Mouse (Mus musculus) hindbrain, embryonic 16.5 days (tissue): ENCODE results near the gene Tnf. TPM values are rescaled to one million over a fixed set of nuclear protein-coding genes. Genes with fewer than 3 reads are reported as not detected.
A peak's percentile ranks its signal among the peaks of the same experiment; 100 is the strongest.

Experiments used
- ATAC-seq: fragments of 200-750 bp; cut with Nextera tagmentation; 2 replicates; pipeline ENCODE4 v1.8.0; 2017; ENCODE audit warnings: moderate TSS enrichment, moderate library complexity
- H3K27ac ChIP-seq: fragments of 300-500 bp; sonication (generic); 2 replicates; pipeline ENCODE4 v1.5.1; 2014; ENCODE audit warnings: low read depth, mild to moderate bottlenecking, control low read depth, low read length, moderate library complexity
- H3K27me3 ChIP-seq: fragments of 300-500 bp; sonication (generic); replicated peaks from 2 replicates; pipeline ENCODE4 v1.6.1; 2014; ENCODE audit warnings: low read length; ENCODE audit not compliant: control insufficient read depth, insufficient read depth
- H3K36me3 ChIP-seq: fragments of 300-500 bp; sonication (generic); 2 replicates; pipeline ENCODE4 v1.6.1; 2014; ENCODE audit warnings: mild to moderate bottlenecking, low read length, moderate library complexity, mixed read lengths; ENCODE audit not compliant: control insufficient read depth, insufficient read depth
- H3K4me1 ChIP-seq: fragments of 300-500 bp; sonication (generic); 2 replicates; pipeline ENCODE4 v1.6.1; 2014; ENCODE audit warnings: low read depth, low read length; ENCODE audit not compliant: control insufficient read depth, insufficient read depth
- H3K4me2 ChIP-seq: fragments of 300-500 bp; sonication (generic); 2 replicates; pipeline ENCODE4 v1.6.1; 2014; ENCODE audit warnings: mild to moderate bottlenecking, low read length, control low read depth, moderate library complexity
- H3K4me3 ChIP-seq: fragments of 300-500 bp; sonication (generic); 2 replicates; pipeline ENCODE4 v1.5.1; 2014; ENCODE audit warnings: mild to moderate bottlenecking, low read length, control low read depth, moderate library complexity
- H3K9ac ChIP-seq: fragments of 300-500 bp; sonication (generic); 2 replicates; pipeline ENCODE4 v1.6.1; 2014; ENCODE audit warnings: low read depth, mild to moderate bottlenecking, control low read depth, low read length, moderate library complexity
- H3K9me3 ChIP-seq: fragments of 300-500 bp; sonication (generic); 2 replicates; pipeline ENCODE4 v1.6.1; 2014; ENCODE audit warnings: mild to moderate bottlenecking, low read length, moderate library complexity; ENCODE audit not compliant: control insufficient read depth
- WGBS: fragments of 180-500 bp; shearing (Covaris S2); extraction: QIAGEN DNeasy Blood & Tissue Kit; methylation state at CpG from one replicate; pipeline ENCODE4 v1.1.7; 2014; 5-methylcytosine and 5-hydroxymethylcytosine counted together
- polyA plus RNA-seq: library from polyadenylated mRNA; unstranded; fragments of >200 nt; fragmentation: Nextera tagmentation; extraction: Ambion mirVana; gene quantifications from 2 replicates; pipeline ENCODE4 v1.2.1, GENCODE M21; 2015

The Tnf gene
- polyA plus RNA-seq: not detected in 2 replicates

- H3K4me1 ChIP-seq: no peaks in the 10 kb centered on the region
- no peaks in the 10 kb centered on the region for H3K36me3 ChIP-seq
- WGBS: 48% methylated on average over 13 of the region's 13 CpGs
- peaks cover 12% of the 10 kb centered on the region for H3K27me3 ChIP-seq
- ATAC-seq: no peak
- no peak within 1 kb of the TSS for H3K4me2 ChIP-seq
- no peak within 1 kb of the TSS for H3K4me3 ChIP-seq
- H3K27ac ChIP-seq: no peak within 1 kb of the TSS
- H3K9ac ChIP-seq: no peak within 1 kb of the TSS
- no peaks in the 10 kb centered on the region for H3K9me3 ChIP-seq
These were observed at the start of gene Tnf for GRCm38 (mm10) chr17:35201787-35202186. Tnf (minus strand) TSS chr17:35202007.

DNA sequence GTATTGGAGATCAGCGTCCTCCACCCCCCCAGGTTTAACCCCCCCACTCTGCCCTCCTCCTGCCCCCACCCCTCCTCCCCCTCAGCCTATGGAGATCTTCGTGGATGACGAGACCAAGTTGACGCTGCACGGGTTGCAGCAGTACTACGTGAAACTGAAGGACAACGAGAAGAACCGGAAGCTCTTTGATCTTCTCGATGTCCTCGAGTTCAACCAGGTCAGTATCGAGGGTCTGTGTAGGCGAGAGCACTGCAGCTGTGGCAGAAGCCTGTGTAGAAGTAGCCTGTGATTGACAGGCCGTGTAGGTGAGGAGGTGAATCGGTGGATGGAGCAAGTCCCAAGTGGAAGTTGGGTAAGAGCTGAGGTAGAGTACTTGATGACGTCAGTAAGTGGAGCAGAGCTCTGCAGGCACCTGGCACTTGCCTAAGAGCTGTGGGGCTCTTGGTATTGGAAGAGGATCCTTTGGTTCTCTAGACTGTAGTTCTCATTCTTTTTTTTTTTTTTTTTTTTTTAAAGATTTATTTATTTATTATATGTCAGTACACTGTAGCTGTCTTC lies 49.4 kb upstream of the Tnf start:
- no peak for ATAC-seq
- Histone ChIP-seq H3K27ac (no peak overlapping the region), H3K9ac (no peak overlapping the region), H3K36me3 (peaks cover 73% of the 10 kb centered on the region), H3K4me1 (peaks cover 4% of the 10 kb centered on the region), H3K4me3 (no peak overlapping the region), H3K4me2 (no peak overlapping the region), H3K27me3 (no peaks in the 10 kb centered on the region), H3K9me3 (no peaks in the 10 kb centered on the region)
- 80% methylated on average over 15 of the region's 15 CpGs for WGBS

- no peaks in the 10 kb centered on the region for H3K9me3 ChIP-seq
- no peak overlapping the region for H3K4me2 ChIP-seq
- no peak for ATAC-seq
- H3K4me1 ChIP-seq: peaks cover 10% of the 10 kb centered on the region
- no peak overlapping the region; the same call in none of the 2 replicates for H3K9ac ChIP-seq
- no peaks in the 10 kb centered on the region for H3K27me3 ChIP-seq
- H3K4me3 ChIP-seq: no peak overlapping the region
- 88% methylated on average over 3 of the region's 3 CpGs for WGBS
- no peak overlapping the region for H3K27ac ChIP-seq
- H3K36me3 ChIP-seq: peaks cover 78% of the 10 kb centered on the region
These were observed 48.7 kb upstream of the Tnf start for GRCm38 (mm10) chr17:35250348-35251120.

DNA sequence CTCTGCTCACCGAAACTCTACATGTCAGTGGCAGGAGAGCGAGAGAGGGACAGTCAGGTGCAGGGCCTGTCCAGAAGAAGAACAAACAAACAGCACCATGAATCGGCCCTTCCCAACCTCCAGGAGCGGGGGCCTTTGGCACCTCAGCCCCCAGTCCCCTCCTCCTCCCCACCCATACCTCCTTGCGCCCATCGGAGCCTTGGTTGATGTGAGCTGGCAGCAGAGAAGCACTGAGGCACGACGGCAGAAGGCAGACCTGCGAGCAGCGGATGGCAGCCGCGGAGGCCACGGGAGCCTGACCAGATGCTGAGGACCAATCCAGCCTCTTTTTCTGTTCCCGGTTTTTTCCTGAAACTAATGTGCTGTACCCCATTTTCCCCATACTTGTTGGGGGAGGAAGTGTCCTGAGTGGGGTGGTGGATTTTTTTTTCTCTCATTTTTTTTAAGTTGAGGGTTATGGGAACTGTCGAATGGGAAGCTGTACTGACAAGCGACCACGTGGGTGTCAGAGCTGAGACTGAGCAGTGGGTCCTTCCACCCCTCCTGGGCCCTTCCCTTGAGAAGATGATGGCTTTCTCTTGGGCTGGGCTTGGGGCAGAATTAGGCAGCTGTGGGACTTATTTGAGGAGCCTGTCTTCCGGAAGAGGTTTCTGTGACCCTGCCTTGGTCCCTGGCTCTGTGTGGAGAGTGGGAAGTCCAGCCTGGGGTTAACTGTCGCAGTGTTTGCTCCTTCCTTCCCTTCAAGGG lies 47.8 kb upstream of the Tnf start:
- WGBS: 81% methylated on average over 19 of the region's 19 CpGs
- no peak overlapping the region for H3K9ac ChIP-seq
- no peak for ATAC-seq

GRCm38 (mm10) chr17:35248986-35249385 lies 47.2 kb upstream of the Tnf start:
- no peaks in the 10 kb centered on the region for H3K27me3 ChIP-seq
- WGBS: 85% methylated on average over 14 of the region's 14 CpGs
- no peak overlapping the region for H3K27ac ChIP-seq

More for the DNA sequence above, 47.8 kb upstream of the Tnf start:
- H3K9me3 ChIP-seq: no peaks in the 10 kb centered on the region
- no peaks in the 10 kb centered on the region for H3K27me3 ChIP-seq
- no peak overlapping the region for H3K4me2 ChIP-seq
- no peak overlapping the region for H3K27ac ChIP-seq
- H3K4me3 ChIP-seq: no peak overlapping the region
- H3K36me3 ChIP-seq: peaks cover 84% of the 10 kb centered on the region
- peaks cover 19% of the 10 kb centered on the region for H3K4me1 ChIP-seq

DNA sequence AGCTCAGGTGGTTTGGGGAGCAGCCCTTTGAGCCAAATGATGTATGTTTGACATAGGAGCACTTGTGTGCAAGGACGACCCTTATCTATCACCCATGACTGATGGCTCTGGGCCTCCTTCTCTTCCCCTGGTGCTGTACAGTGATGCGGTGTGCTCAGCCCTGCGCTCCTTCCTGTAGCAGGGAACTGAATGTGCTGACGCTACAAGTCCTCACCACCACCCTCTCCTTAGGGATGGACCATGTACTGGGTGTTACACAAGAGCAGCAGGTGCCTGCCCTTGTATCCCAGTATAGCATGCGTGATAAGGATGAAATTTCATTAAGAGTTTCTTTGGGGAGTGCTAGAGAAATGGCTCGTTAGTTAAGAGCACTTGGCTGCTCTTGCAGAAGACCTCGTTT lies 45.3 kb upstream of the Tnf start:
- peaks cover 32% of the 10 kb centered on the region for H3K4me1 ChIP-seq
- WGBS: 82% methylated on average over 7 of the region's 7 CpGs
- H3K4me3 ChIP-seq: no peak overlapping the region
- peaks cover 77% of the 10 kb centered on the region for H3K36me3 ChIP-seq
- no peaks in the 10 kb centered on the region for H3K27me3 ChIP-seq
- H3K4me2 ChIP-seq: no peak overlapping the region
- no peaks in the 10 kb centered on the region for H3K9me3 ChIP-seq
- ATAC-seq: no peak
- H3K9ac ChIP-seq: no peak overlapping the region
- H3K27ac ChIP-seq: no peak overlapping the region

More at GRCm38 (mm10) chr17:35248986-35249385, 47.2 kb upstream of the Tnf start:
- no peak overlapping the region for H3K9ac ChIP-seq
- no peak overlapping the region for H3K4me3 ChIP-seq
- peaks cover 26% of the 10 kb centered on the region for H3K4me1 ChIP-seq
- H3K9me3 ChIP-seq: no peaks in the 10 kb centered on the region
- peaks cover 89% of the 10 kb centered on the region for H3K36me3 ChIP-seq
- no peak overlapping the region for H3K4me2 ChIP-seq
- no peak for ATAC-seq

DNA sequence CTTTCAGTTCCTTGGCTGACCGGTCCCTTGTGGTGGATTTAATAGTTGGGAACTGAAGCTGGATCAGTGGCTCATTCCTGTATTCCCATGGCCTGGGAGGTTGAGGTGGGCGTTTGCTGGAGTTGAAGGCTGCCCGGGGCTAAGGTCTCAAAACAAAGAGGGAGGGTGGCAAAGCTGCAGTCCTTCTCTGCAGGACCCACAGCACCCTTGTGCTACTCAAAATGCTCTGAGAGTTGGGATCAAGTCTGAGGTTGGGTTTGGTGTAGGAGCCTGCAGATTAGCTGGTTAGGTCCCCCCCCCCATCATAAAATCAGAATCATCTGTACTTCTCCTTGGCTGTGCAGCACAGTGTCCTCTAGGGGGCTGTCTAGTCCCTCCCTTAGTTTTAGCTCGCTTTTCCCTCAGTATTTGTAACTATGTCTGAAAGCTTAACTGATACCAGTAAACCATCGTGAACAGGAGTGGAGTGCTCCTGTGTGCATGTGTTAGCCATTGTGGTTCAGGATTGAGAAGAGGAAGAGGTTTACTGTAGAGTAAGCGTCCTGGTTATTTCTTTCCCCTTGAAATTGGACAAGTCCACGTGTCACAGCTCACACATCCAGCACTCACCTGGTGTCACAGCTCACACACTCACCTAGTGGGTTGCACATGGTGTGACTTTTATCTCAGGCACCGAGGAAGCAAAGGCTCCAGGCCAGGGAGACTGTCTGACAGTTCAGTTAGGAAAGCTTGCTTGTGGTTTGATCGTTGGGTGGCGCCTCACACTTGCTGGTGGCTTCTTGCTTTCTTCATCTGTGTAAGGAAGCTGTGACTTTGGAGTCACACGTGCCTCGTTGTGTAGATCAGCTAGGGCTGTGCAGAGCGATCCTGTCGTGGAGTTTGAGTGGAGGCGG lies 44.2 kb upstream of the Tnf start:
- ATAC-seq: no peak
- 78% methylated on average over 15 of the region's 15 CpGs for WGBS
- peaks cover 68% of the 10 kb centered on the region for H3K36me3 ChIP-seq
- no peak overlapping the region for H3K4me3 ChIP-seq
- no peaks in the 10 kb centered on the region for H3K9me3 ChIP-seq
- H3K27me3 ChIP-seq: no peaks in the 10 kb centered on the region
- H3K4me2 ChIP-seq: 0 out of 2 replicates have a peak overlapping the region, but pooled peaks have one; percentile 4
- H3K9ac ChIP-seq: no peak overlapping the region
- peaks cover 32% of the 10 kb centered on the region for H3K4me1 ChIP-seq
- H3K27ac ChIP-seq: no peak overlapping the region

DNA sequence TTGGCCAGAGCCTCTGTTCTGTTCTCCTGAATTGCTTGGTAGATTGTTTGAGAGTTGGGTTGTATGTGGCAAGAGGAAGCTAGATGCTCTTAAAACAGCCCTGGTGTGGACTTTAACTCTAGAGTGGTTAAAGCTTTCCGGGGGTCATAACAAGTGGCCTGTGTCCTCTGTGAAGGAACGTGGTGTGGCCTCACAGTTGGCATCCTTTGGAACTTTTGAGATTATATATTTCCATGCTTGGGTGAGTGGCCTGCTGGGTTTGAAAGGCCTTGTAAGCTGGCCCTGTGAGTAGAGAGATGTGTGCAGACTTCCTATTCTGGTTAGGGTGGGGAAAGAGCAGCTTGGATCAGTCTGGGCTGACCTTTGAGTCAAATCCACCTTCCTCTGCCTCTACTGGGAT lies 43.2 kb upstream of the Tnf start:
- no peaks in the 10 kb centered on the region for H3K27me3 ChIP-seq
- H3K4me2 ChIP-seq: peak overlapping the region; percentile 78
- no peak for ATAC-seq
- H3K36me3 ChIP-seq: peaks cover 58% of the 10 kb centered on the region
- H3K9me3 ChIP-seq: no peaks in the 10 kb centered on the region
- H3K27ac ChIP-seq: no peak overlapping the region
- H3K9ac ChIP-seq: peak overlapping the region; percentile 15; the same call in 1 of the 2 replicates
- H3K4me1 ChIP-seq: peaks cover 38% of the 10 kb centered on the region
- H3K4me3 ChIP-seq: 0 out of 2 replicates have a peak overlapping the region, but pooled peaks have one; percentile 2
- 63% methylated on average over 2 of the region's 2 CpGs for WGBS
